Mouse (Mus musculus): ENCODE data around the gene Tmem131l.

DNA sequence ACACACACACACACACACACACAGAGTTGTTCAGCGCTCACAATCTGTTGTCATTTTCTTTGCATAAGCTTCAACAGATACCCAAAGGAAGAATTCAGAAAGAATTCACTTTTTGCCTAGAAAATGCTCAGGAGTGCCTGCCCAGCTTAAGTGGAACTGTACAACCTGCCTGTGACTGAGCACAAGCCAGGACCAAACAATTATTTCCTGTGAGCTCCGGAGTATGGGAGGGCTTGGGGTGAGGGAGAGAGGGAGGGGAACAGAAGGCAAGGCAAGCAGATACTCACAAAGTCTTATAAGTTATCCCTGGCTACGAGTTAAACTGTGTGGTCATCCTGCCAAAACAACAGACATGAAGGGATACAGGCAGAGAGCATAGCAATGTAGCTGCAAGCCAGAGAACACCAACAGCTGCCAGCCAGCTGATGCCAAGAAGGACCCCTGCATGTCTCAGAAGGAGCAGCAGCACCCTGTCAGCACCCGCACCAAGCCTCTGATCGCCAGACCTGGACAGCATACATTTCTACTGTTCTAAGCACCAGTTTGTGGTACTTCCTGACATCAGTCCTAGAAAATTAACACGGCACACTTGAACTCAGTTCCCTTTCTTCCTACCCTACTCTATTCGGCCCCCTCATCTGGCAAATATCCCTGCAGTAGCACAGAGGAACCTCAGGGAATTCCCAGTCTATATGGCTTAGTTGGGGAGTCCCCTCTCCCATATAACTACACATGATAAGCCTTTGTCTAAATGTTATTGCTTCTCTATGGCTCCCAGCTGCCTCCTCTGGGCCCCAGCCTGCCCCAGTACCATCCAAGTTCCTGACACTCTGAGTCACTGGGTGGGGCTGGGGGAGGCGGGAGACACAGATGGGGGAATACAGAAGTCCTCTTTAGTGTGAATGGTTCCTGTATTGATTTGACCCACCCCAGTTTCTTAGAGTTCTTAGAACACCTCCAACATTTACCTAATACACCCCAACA lies 18.5 kb downstream of the Tmem131l start:
- TF ChIP-seq CTCF (IDR thresholded peaks at IDR 0.05; ENCODE audit: low read depth, low read length) (no peak), POLR2A (IDR thresholded peaks at IDR 0.05; ENCODE audit: borderline replicate concordance, low read depth, low read length) (no peak)
